In genomic region chr14:18021726-18022125, GRCm38 (mm10) we compare ENCODE assay signal across 10 mouse cellular contexts.
A peak's percentile ranks its signal among the peaks of the same experiment; 100 is the strongest.
DNase-seq lines count a peak whose midpoint lies in the region.
"Had no signal": no experiment of that assay in that cellular context is flagged by ENCODE, and none has a peak within 500 bp of the region (broad histone marks: within the 10 kb centered on the region; RNA-seq: fewer than 3 reads in every experiment).

No protein-coding gene starts in this region.

- DNase-seq in adrenal gland, postnatal 14 days = peak; percentile 12
- no peak for DNase-seq in adrenal gland, adult 8-10 months
- peak; percentile 15 for DNase-seq in lung, postnatal 36 days
- DNase-seq in lung, postnatal 10 days = no peak
- peak; percentile 66 for DNase-seq in naive thymus-derived CD4-positive, alpha-beta T cell, adult 2 months (ENCODE audit: low read depth)
- DNase-seq in thymus, postnatal 4 days = peak; percentile 46
- no peak for DNase-seq in layer of hippocampus, adult 8-10 months (ENCODE audit: low spot score in 2 of 2)
- no peak for DNase-seq in spleen, postnatal 4 days (ENCODE audit: low spot score in 2 of 2)
- DNase-seq: adrenal gland, postnatal 36 days; gastrocnemius, postnatal 36 days had no signal

Comparison
In these comparisons a context has a peak if more than half of its experiments do, and no peak if none do; other contexts are left out.
1. DNase-seq: peak in adrenal gland, postnatal 14 days (single experiment), lung, postnatal 36 days (single experiment), naive thymus-derived CD4-positive, alpha-beta T cell, adult 2 months (single experiment) and thymus, postnatal 4 days (single experiment); none in adrenal gland, adult 8-10 months (single experiment), lung, postnatal 10 days (single experiment), layer of hippocampus, adult 8-10 months (0 of 2) and spleen, postnatal 4 days (0 of 2).